In genomic region chr12:101935223-101935622, GRCm38 (mm10) we compare ENCODE assay signal across 16 mouse cellular contexts.
"Had no signal": no experiment of that assay in that cellular context is flagged by ENCODE, and none has a peak within 500 bp of the region (broad histone marks: within the 10 kb centered on the region; RNA-seq: fewer than 3 reads in every experiment).

No protein-coding gene starts in this region.

- H3K4me1 ChIP-seq: kidney, embryonic 15.5 days; limb, embryonic 13.5 days; liver, embryonic 12.5 days; lung, embryonic 15.5 days; midbrain, embryonic 15.5 days; neural tube, embryonic 12.5 days; stomach, embryonic 15.5 days had no signal

- H3K27me3 ChIP-seq: kidney, embryonic 15.5 days; limb, embryonic 13.5 days; liver, embryonic 12.5 days; lung, embryonic 15.5 days; megakaryocyte, embryonic 14.5 days; midbrain, embryonic 15.5 days; neural tube, embryonic 12.5 days; stomach, embryonic 15.5 days had no signal

- H3K4me3 ChIP-seq: kidney, embryonic 15.5 days; limb, embryonic 13.5 days; liver, embryonic 12.5 days; lung, embryonic 15.5 days; megakaryocyte, embryonic 14.5 days; midbrain, embryonic 15.5 days; neural tube, embryonic 12.5 days; stomach, embryonic 15.5 days had no signal

- DNase-seq: kidney, postnatal 25 days; layer of hippocampus, postnatal 36 days; left cerebral cortex, postnatal 4 days; lung, postnatal 4 days; thymus, postnatal 36 days had no signal

- H3K9me3 ChIP-seq: kidney, embryonic 15.5 days; limb, embryonic 13.5 days; liver, embryonic 12.5 days; lung, embryonic 15.5 days; midbrain, embryonic 15.5 days; neural tube, embryonic 12.5 days; stomach, embryonic 15.5 days had no signal

- H3K27ac ChIP-seq: kidney, embryonic 15.5 days; limb, embryonic 13.5 days; liver, embryonic 12.5 days; lung, embryonic 15.5 days; midbrain, embryonic 15.5 days; neural tube, embryonic 12.5 days; stomach, embryonic 15.5 days had no signal

- H3K4me2 ChIP-seq: kidney, embryonic 15.5 days; limb, embryonic 13.5 days; liver, embryonic 12.5 days; lung, embryonic 15.5 days; midbrain, embryonic 11.5 days; midbrain, embryonic 15.5 days; neural tube, embryonic 12.5 days; stomach, embryonic 15.5 days had no signal

- H3K9ac ChIP-seq: kidney, embryonic 15.5 days; limb, embryonic 13.5 days; liver, embryonic 12.5 days; lung, embryonic 15.5 days; midbrain, embryonic 15.5 days; neural tube, embryonic 12.5 days; stomach, embryonic 15.5 days had no signal

- ATAC-seq: inflammation-experienced regulatory T-cells, adult 6 months; intestine, postnatal 0 days; liver, embryonic 12.5 days; midbrain, embryonic 15.5 days had no signal
